Mouse (Mus musculus): ENCODE data around the gene Themis3. TPM values are rescaled to one million over a fixed set of nuclear protein-coding genes. Genes with fewer than 3 reads are reported as not detected.

Gene Themis3
- not detected for polyA plus RNA-seq (2017; shearing (Covaris generic))

DNA sequence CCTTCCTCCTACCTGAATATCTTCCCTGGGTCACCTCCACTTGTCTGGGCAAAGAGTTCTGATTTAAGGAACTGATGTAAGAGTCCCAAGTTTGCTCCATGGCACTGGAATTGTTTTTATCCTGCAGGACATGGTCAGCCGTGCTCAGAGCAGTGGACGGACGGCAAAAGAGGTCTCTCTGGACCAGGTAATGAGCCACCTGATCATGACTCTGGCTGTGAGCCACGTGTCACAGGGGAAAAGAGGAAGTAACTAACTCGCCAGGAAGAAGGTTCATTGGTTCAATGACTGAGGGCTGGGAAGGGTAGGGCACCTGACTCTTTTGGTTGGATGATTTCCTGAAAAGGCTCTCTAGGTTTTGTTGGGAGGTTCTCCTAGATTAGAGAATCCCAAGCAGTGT, at the start of gene Themis3:
TSS of gene Themis3 (minus strand) at position 187 of the 400 bp plus-strand sequence.

DNA sequence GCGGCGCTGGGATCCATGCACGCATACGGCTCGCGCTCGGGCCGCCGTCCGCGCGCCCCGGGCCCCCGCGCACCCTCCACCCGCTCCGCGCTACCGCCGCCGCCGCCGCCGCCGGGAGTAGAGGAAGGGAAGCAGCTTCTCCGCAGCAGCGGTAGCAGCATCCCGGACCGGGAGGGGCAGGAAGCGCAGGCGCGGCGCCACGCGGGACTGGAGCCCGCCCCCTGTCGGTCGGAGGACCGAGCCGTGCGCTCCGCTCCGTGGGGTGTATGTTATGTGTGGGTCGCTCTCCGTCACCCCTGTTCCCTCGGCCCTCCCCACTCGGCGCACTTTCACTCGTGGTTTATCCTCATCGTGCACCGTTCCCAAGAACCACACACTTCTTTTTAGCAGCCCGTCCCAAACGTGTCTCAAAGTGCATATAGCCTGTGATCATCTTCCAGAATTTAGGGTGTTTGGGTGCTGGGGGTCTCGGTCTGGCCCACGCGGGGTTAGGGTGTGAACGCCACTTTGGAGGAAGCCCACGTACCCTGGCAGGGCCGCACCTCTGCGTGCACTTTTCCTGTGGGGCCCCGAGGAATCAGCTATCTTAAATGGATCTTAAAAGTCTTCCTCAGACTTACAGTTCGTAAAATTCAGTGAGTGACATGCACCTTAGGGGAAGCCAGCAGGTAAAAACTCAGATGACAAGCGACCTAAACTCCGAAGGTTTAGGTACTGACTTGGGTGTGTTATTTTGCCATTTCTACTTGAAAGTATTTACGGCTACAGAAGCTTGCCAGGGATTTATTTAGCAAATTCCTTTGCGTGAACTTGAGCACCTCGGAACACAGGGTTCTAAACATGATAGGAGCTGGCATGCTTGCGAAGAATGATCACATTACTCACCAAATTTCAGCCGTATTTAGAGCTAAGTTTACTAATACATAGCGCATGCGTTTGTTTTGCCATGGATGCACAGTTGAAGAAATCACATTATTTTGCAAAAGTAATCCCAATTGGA, 74.6 kb downstream of the Themis3 start, which contains the start of gene Rab12:
TSS of gene Rab12 (minus strand) at position 176 of the 1,000 bp plus-strand sequence.

Other genes with a start within 250 kb of the Themis3 start
- under 1 TPM in 1 of 2 experiments, not detected in 1; 0.37 TPM for gene Mtcl1, start 144.9 kb downstream of the Themis3 start, polyA plus RNA-seq (2017; shearing (Covaris generic))
- gene Rab12, start 74.9 kb downstream of the Themis3 start, polyA plus RNA-seq (2017; shearing (Covaris generic)) = 10 to 100 TPM; 13.8 to 18.2 TPM